16 mouse cellular contexts compared by ENCODE assay signal in genomic region chr12:46931086-46931485, GRCm38 (mm10).
"Had no signal": no experiment of that assay in that cellular context is flagged by ENCODE, and none has a peak within 500 bp of the region (broad histone marks: within the 10 kb centered on the region; RNA-seq: fewer than 3 reads in every experiment).

No protein-coding gene starts in this region.

- DNase-seq: cerebellum, adult 9-10 months; cerebellum, adult 9-11 months; cerebellum, postnatal 10 days; cerebellum, postnatal 14 days; cerebellum, postnatal 25 days; cerebellum, postnatal 36 days; embryo, embryonic 11 days; forebrain, postnatal 0 days; gastrocnemius, adult 2 months; gastrocnemius, postnatal 10 days; gastrocnemius, postnatal 14 days; gastrocnemius, postnatal 25 days; gastrocnemius, postnatal 36 days; heart, adult 11 months; heart, adult 18-20 months; heart, adult 2 months had no signal
